Mouse (Mus musculus) cerebellum, postnatal 14 days (tissue): ENCODE results near the gene Usp2.

Experiments used
- DNase-seq, 2 experiments: peaks; one replicate each; pipeline ENCODE4 v3.0.0; 2021; ENCODE audit warnings: mixed read lengths in 2 of 2

Usp2 gene

GRCm38 (mm10) chr9:44076764-44077120 lies 9.9 kb downstream of the Usp2 start:
- DNase-seq, result peak; percentile 78 to 84

- no peak for DNase-seq
Measured at GRCm38 (mm10) chr9:44077266-44077910, 10.6 kb downstream of the Usp2 start.

GRCm38 (mm10) chr9:44078136-44078797 lies 11.4 kb downstream of the Usp2 start:
- no peak for DNase-seq

GRCm38 (mm10) chr9:44078955-44079756 lies 12.3 kb downstream of the Usp2 start:
- DNase-seq, result peak; percentile 92 to 93

GRCm38 (mm10) chr9:44079997-44080780 lies 13.4 kb downstream of the Usp2 start:
- no peak for DNase-seq

GRCm38 (mm10) chr9:44080953-44081352 lies 14.1 kb downstream of the Usp2 start:
- no peak for DNase-seq

- no peak for DNase-seq
Measured at GRCm38 (mm10) chr9:44081581-44081980, 14.8 kb downstream of the Usp2 start.

- DNase-seq, result no peak
Measured at GRCm38 (mm10) chr9:44082266-44082665, 15.4 kb downstream of the Usp2 start.

- DNase-seq, result peak in 1 of 2 experiments; percentile 38
Measured at GRCm38 (mm10) chr9:44083392-44084121, 16.7 kb downstream of the Usp2 start.

- no peak for DNase-seq
Measured at GRCm38 (mm10) chr9:44084236-44084635, 17.4 kb downstream of the Usp2 start.

GRCm38 (mm10) chr9:44084659-44085229 lies 17.9 kb downstream of the Usp2 start:
- peak; percentile 95 to 98 for DNase-seq

GRCm38 (mm10) chr9:44085276-44085675 lies 18.5 kb downstream of the Usp2 start:
- DNase-seq, result peak in 1 of 2 experiments; percentile 24

- peak; percentile 83 to 91 for DNase-seq
Measured at GRCm38 (mm10) chr9:44085741-44086665, 19.2 kb downstream of the Usp2 start.

GRCm38 (mm10) chr9:44086960-44087359 lies 20.1 kb downstream of the Usp2 start:
- no peak for DNase-seq

GRCm38 (mm10) chr9:44087761-44088455 lies 21.1 kb downstream of the Usp2 start:
- DNase-seq, result peak in 1 of 2 experiments; percentile 47

- DNase-seq, result no peak
Measured at GRCm38 (mm10) chr9:44088877-44089608, 22.2 kb downstream of the Usp2 start.

- peak; percentile 84 to 89 for DNase-seq
Measured at GRCm38 (mm10) chr9:44093612-44094503, 27.0 kb downstream of the Usp2 start.

- DNase-seq, result no peak
Measured at GRCm38 (mm10) chr9:44094737-44095136, 27.9 kb downstream of the Usp2 start.
